In genomic region chr15:102459381-102459780, GRCm38 (mm10) we compare ENCODE assay signal across 9 mouse cellular contexts. TPM values are rescaled to one million over a fixed set of nuclear protein-coding genes. Genes with fewer than 3 reads are reported as not detected.
DNase-seq lines count a peak whose midpoint lies in the region; ATAC-seq and TF ChIP-seq lines count a peak whose summit lies in the region.
"Had no signal": no experiment of that assay in that cellular context is flagged by ENCODE, and none has a peak within 500 bp of the region (broad histone marks: within the 10 kb centered on the region; RNA-seq: fewer than 3 reads in every experiment).

No protein-coding gene starts in this region.

- H3K9me3 ChIP-seq in heart, embryonic 15.5 days (replicated peaks): no peaks in the 10 kb centered on the region
- no peaks in the 10 kb centered on the region for H3K9me3 ChIP-seq in hindbrain, embryonic 15.5 days
- H3K9me3 ChIP-seq in midbrain, embryonic 13.5 days: no peaks in the 10 kb centered on the region

- H3K4me3 ChIP-seq in heart, embryonic 15.5 days: peak overlapping the region; percentile 58
- H3K4me3 ChIP-seq in bone marrow macrophage, adult 2 months (ENCODE audit: insufficient read depth, low read length): peak overlapping the region; percentile 78
- peak overlapping the region; percentile 50 for H3K4me3 ChIP-seq in hindbrain, embryonic 15.5 days
- peak overlapping the region; percentile 52 for H3K4me3 ChIP-seq in midbrain, embryonic 13.5 days (replicated peaks)

- no peak; the same call in 1 of the 2 replicates for ATAC-seq in heart, embryonic 15.5 days (replicated peaks; ENCODE audit: insufficient number of reproducible peaks, insufficient read depth, low FRiP score, low read depth)
- no peak for ATAC-seq in hindbrain, embryonic 15.5 days (ENCODE audit: low FRiP score, low read depth)
- 0 out of 2 replicates have a peak, but pooled peaks have one; percentile 40 for ATAC-seq in midbrain, embryonic 13.5 days

- TF ChIP-seq POLR2A in bone marrow macrophage, adult 2 months (IDR thresholded peaks at IDR 0.05; ENCODE audit: borderline replicate concordance, low read depth, low read length): no peak

- no peaks in the 10 kb centered on the region for H3K27me3 ChIP-seq in heart, embryonic 15.5 days
- no peaks in the 10 kb centered on the region for H3K27me3 ChIP-seq in hindbrain, embryonic 15.5 days
- no peaks in the 10 kb centered on the region for H3K27me3 ChIP-seq in midbrain, embryonic 13.5 days

- peaks cover 22% of the 10 kb centered on the region for H3K4me1 ChIP-seq in heart, embryonic 15.5 days (replicated peaks)
- peaks cover 25% of the 10 kb centered on the region for H3K4me1 ChIP-seq in bone marrow macrophage, adult 2 months (ENCODE audit: control insufficient read depth, insufficient read depth, low read length)
- H3K4me1 ChIP-seq in hindbrain, embryonic 15.5 days (replicated peaks): peaks cover 27% of the 10 kb centered on the region
- H3K4me1 ChIP-seq in midbrain, embryonic 13.5 days (replicated peaks): peaks cover 22% of the 10 kb centered on the region

- DNase-seq in heart, postnatal 4 days: no peak
- no peak for DNase-seq in adrenal gland, postnatal 36 days
- DNase-seq in embryo, embryonic 9.5 days (ENCODE audit: extremely low spot score): no peak
- no peak for DNase-seq in adrenal gland, adult (ENCODE audit: inconsistent age in 2 of 2, low spot score in 1 of 2)

- WGBS in heart, embryonic 15.5 days: 28% methylated on average over 6 of the region's 6 CpGs
- 36% methylated on average over 6 of the region's 6 CpGs for WGBS in hindbrain, embryonic 15.5 days
- WGBS in midbrain, embryonic 13.5 days: 42% methylated on average over 6 of the region's 6 CpGs

- H3K36me3 ChIP-seq in heart, embryonic 15.5 days: peaks cover 6% of the 10 kb centered on the region
- H3K36me3 ChIP-seq in hindbrain, embryonic 15.5 days: peaks cover 3% of the 10 kb centered on the region; the same call in 1 of the 2 replicates
- peaks cover 15% of the 10 kb centered on the region for H3K36me3 ChIP-seq in midbrain, embryonic 13.5 days

- H3K4me2 ChIP-seq in heart, embryonic 15.5 days: peak overlapping the region; percentile 69
- H3K4me2 ChIP-seq in hindbrain, embryonic 15.5 days: peak overlapping the region; percentile 68
- peak overlapping the region; percentile 66 for H3K4me2 ChIP-seq in midbrain, embryonic 13.5 days (replicated peaks)

- H3K9ac ChIP-seq in heart, embryonic 15.5 days: peak overlapping the region; percentile 58
- H3K9ac ChIP-seq in hindbrain, embryonic 15.5 days: peak overlapping the region; percentile 57
- peak overlapping the region; percentile 61 for H3K9ac ChIP-seq in midbrain, embryonic 13.5 days (replicated peaks)

- peak overlapping the region; percentile 35; the same call in 1 of the 2 replicates for H3K27ac ChIP-seq in heart, embryonic 15.5 days
- peak overlapping the region; percentile 53 for H3K27ac ChIP-seq in bone marrow macrophage, adult 2 months (ENCODE audit: insufficient read depth, low read depth, low read length)
- peak overlapping the region; percentile 64; the same call in 1 of the 2 replicates for H3K27ac ChIP-seq in hindbrain, embryonic 15.5 days (replicated peaks)
- H3K27ac ChIP-seq in midbrain, embryonic 13.5 days: no peak overlapping the region; the same call in 1 of the 2 replicates

- TF ChIP-seq CTCF in bone marrow macrophage, adult 2 months (IDR thresholded peaks at IDR 0.05; ENCODE audit: low read depth, low read length): no peak

RNA-seq across cellular contexts. Expression of gene Prr13, which starts 0.6 kb away (rescaled TPM):
- 87.9 and 91.2 TPM in 2 replicates for polyA plus RNA-seq in heart, embryonic 15.5 days (2015; fragmentation: Nextera tagmentation; extraction: Ambion mirVana)
- 10 to 100 TPM; 26.4 to 28.0 TPM for total RNA-seq in heart, postnatal 4 days (2021)
- polyA plus RNA-seq in bone marrow macrophage, adult 2 months (2012; ENCODE audit: insufficient read depth, insufficient read length, missing spikeins): 372 and 379 TPM in 2 replicates
- polyA plus RNA-seq in hindbrain, embryonic 15.5 days (2015; fragmentation: Nextera tagmentation; extraction: Ambion mirVana): 88.7 and 98.5 TPM in 2 replicates
- polyA plus RNA-seq in midbrain, embryonic 13.5 days (2015; fragmentation: Nextera tagmentation; extraction: Ambion mirVana): 113 and 119 TPM in 2 replicates
- total RNA-seq in adrenal gland, postnatal 36 days (2021): 100 to 1,000 TPM; 112 to 116 TPM

RNA-seq across cellular contexts. Expression of gene Pcbp2, which starts 11.0 kb away (rescaled TPM):
- 130 and 139 TPM in 2 replicates for polyA plus RNA-seq in heart, embryonic 15.5 days (2015; fragmentation: Nextera tagmentation; extraction: Ambion mirVana)
- 100 to 1,000 TPM; 703 to 721 TPM for total RNA-seq in heart, postnatal 4 days (2021)
- 724 and 763 TPM in 2 replicates for polyA plus RNA-seq in bone marrow macrophage, adult 2 months (2012; ENCODE audit: insufficient read depth, insufficient read length, missing spikeins)
- 124 and 126 TPM in 2 replicates for polyA plus RNA-seq in hindbrain, embryonic 15.5 days (2015; fragmentation: Nextera tagmentation; extraction: Ambion mirVana)
- 164 and 166 TPM in 2 replicates for polyA plus RNA-seq in midbrain, embryonic 13.5 days (2015; fragmentation: Nextera tagmentation; extraction: Ambion mirVana)
- total RNA-seq in adrenal gland, postnatal 36 days (2021): 100 to 1,000 TPM; 724 to 759 TPM

RNA-seq across cellular contexts. Expression of gene Amhr2, which starts 14.2 kb away (rescaled TPM):
- 4.9 and 5.7 TPM in 2 replicates for polyA plus RNA-seq in heart, embryonic 15.5 days (2015; fragmentation: Nextera tagmentation; extraction: Ambion mirVana)
- total RNA-seq in heart, postnatal 4 days (2021): 1 to 10 TPM in 1 of 2 experiments, under 1 TPM in 1; 0.77 to 1.6 TPM
- not detected in 2 replicates for polyA plus RNA-seq in bone marrow macrophage, adult 2 months (2012; ENCODE audit: insufficient read depth, insufficient read length, missing spikeins)
- polyA plus RNA-seq in hindbrain, embryonic 15.5 days (2015; fragmentation: Nextera tagmentation; extraction: Ambion mirVana): 0.21 and 0.52 TPM in 2 replicates
- 0.30 and 0.74 TPM in 2 replicates for polyA plus RNA-seq in midbrain, embryonic 13.5 days (2015; fragmentation: Nextera tagmentation; extraction: Ambion mirVana)
- total RNA-seq in adrenal gland, postnatal 36 days (2021): 1 to 10 TPM; 1.2 to 2.5 TPM
- total RNA-seq: hematopoietic stem cell, adult 5-6 weeks had no signal

RNA-seq across cellular contexts. Expression of gene Gm10337, which starts 44.1 kb away (rescaled TPM):
- polyA plus RNA-seq in heart, embryonic 15.5 days (2015; fragmentation: Nextera tagmentation; extraction: Ambion mirVana): 2.0 and 2.6 TPM in 2 replicates
- total RNA-seq in heart, postnatal 4 days (2021): 1 to 10 TPM in 1 of 2 experiments, not detected in 1; 7.3 TPM
- not detected in 2 replicates for polyA plus RNA-seq in bone marrow macrophage, adult 2 months (2012; ENCODE audit: insufficient read depth, insufficient read length, missing spikeins)
- polyA plus RNA-seq in hindbrain, embryonic 15.5 days (2015; fragmentation: Nextera tagmentation; extraction: Ambion mirVana): 9.5 and 14.8 TPM in 2 replicates
- polyA plus RNA-seq in midbrain, embryonic 13.5 days (2015; fragmentation: Nextera tagmentation; extraction: Ambion mirVana): 4.5 and 16.7 TPM in 2 replicates
- not detected for total RNA-seq in adrenal gland, postnatal 36 days (2021)
- total RNA-seq: hematopoietic stem cell, adult 5-6 weeks had no signal

RNA-seq across cellular contexts. Expression of gene Sp1, which starts 53.4 kb away (rescaled TPM):
- 4.7 and 5.0 TPM in 2 replicates for polyA plus RNA-seq in heart, embryonic 15.5 days (2015; fragmentation: Nextera tagmentation; extraction: Ambion mirVana)
- total RNA-seq in heart, postnatal 4 days (2021): 10 to 100 TPM; 55.5 to 74.3 TPM
- polyA plus RNA-seq in bone marrow macrophage, adult 2 months (2012; ENCODE audit: insufficient read depth, insufficient read length, missing spikeins): 43.8 and 47.0 TPM in 2 replicates
- polyA plus RNA-seq in hindbrain, embryonic 15.5 days (2015; fragmentation: Nextera tagmentation; extraction: Ambion mirVana): 3.4 and 4.0 TPM in 2 replicates
- polyA plus RNA-seq in midbrain, embryonic 13.5 days (2015; fragmentation: Nextera tagmentation; extraction: Ambion mirVana): 5.6 TPM in 2 replicates
- total RNA-seq in adrenal gland, postnatal 36 days (2021): 10 to 100 TPM; 78.9 to 79.7 TPM
